Comparison of ENCODE assay signal across 8 mouse cellular contexts in the genomic region with DNA sequence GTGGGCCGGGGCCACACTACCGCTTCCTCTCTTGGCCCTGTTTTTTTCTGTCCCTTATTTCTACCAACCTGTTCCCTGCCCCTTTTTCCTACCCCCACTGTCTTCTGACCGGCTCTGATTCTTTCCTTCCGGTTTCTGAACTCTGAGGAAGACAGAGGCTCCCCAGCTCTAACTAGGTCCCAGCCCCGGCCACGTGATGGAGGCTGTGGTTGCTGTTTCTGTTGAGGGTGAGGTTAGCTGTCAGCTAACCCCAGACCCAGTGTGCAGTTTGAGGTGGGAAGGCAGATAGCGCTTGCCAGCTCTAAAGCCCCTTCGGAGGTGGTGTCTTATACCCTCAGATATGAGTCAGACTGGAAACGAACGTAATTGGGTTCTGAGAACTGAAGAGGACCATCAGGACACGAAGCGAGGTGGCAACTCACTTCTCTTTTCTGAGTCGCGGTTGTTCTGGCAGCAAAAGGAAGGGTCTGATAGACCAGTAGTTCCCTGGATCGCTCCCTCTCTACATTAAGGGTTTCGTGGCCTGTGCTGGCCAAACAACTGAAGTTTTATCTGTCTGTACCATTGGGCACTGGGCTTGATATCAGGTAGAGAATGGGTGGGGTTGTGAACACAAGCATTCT. TPM values are rescaled to one million over a fixed set of nuclear protein-coding genes. Genes with fewer than 3 reads are reported as not detected.
A peak's percentile ranks its signal among the peaks of the same experiment; 100 is the strongest.
DNase-seq lines count a peak whose midpoint lies in the region; TF ChIP-seq lines count a peak whose summit lies in the region.

No protein-coding gene starts in this region.

- TF ChIP-seq POLR2A in spleen, adult 2 months (IDR thresholded peaks at IDR 0.05; ENCODE audit: low read depth, low read length), result peak; percentile 31

- peaks cover 2% of the 10 kb centered on the region; the same call in 1 of the 2 replicates for H3K4me1 ChIP-seq in spleen, adult 2 months (ENCODE audit: control insufficient read depth, insufficient read depth, insufficient read length)

- no peaks in the 10 kb centered on the region for H3K27me3 ChIP-seq in spleen, adult 2 months (ENCODE audit: control insufficient read depth, insufficient read depth, low read length)

- H3K27ac ChIP-seq in spleen, adult 2 months (ENCODE audit: insufficient read depth, low read length), result peak overlapping the region; percentile 89

- peak; percentile 25 to 46 for DNase-seq in cerebellum, postnatal 25 days
- no peak for DNase-seq in cerebellum, postnatal 4 days (ENCODE audit: low spot score in 2 of 2)
- DNase-seq in brain, adult 2 months (ENCODE audit: low read depth, low spot score), result peak; percentile 66
- DNase-seq in heart, adult 9 months (ENCODE audit: low spot score in 2 of 2), result peak; percentile 44 to 59
- peak; percentile 30 to 38 for DNase-seq in layer of hippocampus, postnatal 10 days (ENCODE audit: low spot score in 2 of 2)
- peak; percentile 54 to 56 for DNase-seq in lung, postnatal 4 days
- DNase-seq in spleen, adult 2 months (ENCODE audit: low read depth in 1 of 2, low spot score in 2 of 2), result peak; percentile 57 to 76
- DNase-seq in embryo, embryonic 10.5 days (ENCODE audit: low spot score), result no peak

- 4% methylated on average over 16 of the region's 16 CpGs for WGBS in spleen, adult 2 months

- peaks cover 12% of the 10 kb centered on the region for H3K36me3 ChIP-seq in spleen, adult 2 months (ENCODE audit: control insufficient read depth, insufficient read depth, low read length)

- no peak for TF ChIP-seq CTCF in spleen, adult 2 months (IDR thresholded peaks at IDR 0.05; ENCODE audit: extremely low read depth, insufficient read depth, insufficient read length, insufficient replicate concordance)

- H3K4me3 ChIP-seq in spleen, adult 2 months (ENCODE audit: extremely low read depth, insufficient read depth, insufficient read length), result peak overlapping the region; percentile 77

RNA-seq across cellular contexts. Expression of gene Trpv2, which starts 2.4 kb away (rescaled TPM):
- 10 to 100 TPM; 26.1 to 26.3 TPM for total RNA-seq in layer of hippocampus, postnatal 10 days (2021)
- 35.4 and 39.8 TPM in 2 replicates for polyA plus RNA-seq in spleen, adult 2 months (2012; rRNA removed)

RNA-seq across cellular contexts. Expression of gene Ubb, which starts 25.7 kb away (rescaled TPM):
- 1,000 to 10,000 TPM; 1,541 to 1,698 TPM for total RNA-seq in layer of hippocampus, postnatal 10 days (2021)
- 1,229 and 1,312 TPM in 2 replicates for polyA plus RNA-seq in spleen, adult 2 months (2012; rRNA removed)

RNA-seq across cellular contexts. Expression of gene Cenpv, which starts 37.6 kb away (rescaled TPM):
- 10 to 100 TPM; 41.5 to 44.4 TPM for total RNA-seq in layer of hippocampus, postnatal 10 days (2021)
- 8.5 and 9.4 TPM in 2 replicates for polyA plus RNA-seq in spleen, adult 2 months (2012; rRNA removed)

Comparison
In these comparisons a context has a peak if more than half of its experiments do, and no peak if none do; other contexts are left out.
1. DNase-seq: peak in cerebellum, postnatal 25 days (2 of 2), brain, adult 2 months (single experiment), heart, adult 9 months (2 of 2), layer of hippocampus, postnatal 10 days (2 of 2), lung, postnatal 4 days (2 of 2) and spleen, adult 2 months (2 of 2); none in cerebellum, postnatal 4 days (0 of 2) and embryo, embryonic 10.5 days (single experiment).